Mouse (Mus musculus) layer of hippocampus, postnatal 14 days (tissue): ENCODE results near the gene Ager. TPM values are rescaled to one million over a fixed set of nuclear protein-coding genes. Genes with fewer than 3 reads are reported as not detected.

Experiments
- DNase-seq, 2 experiments: peaks; one replicate each; pipeline ENCODE4 v3.0.0; 2021 to 2022; ENCODE audit warnings: low spot score in 2 of 2, mixed read lengths in 1 of 2
- long read RNA-seq, 2 experiments: library from polyadenylated mRNA; stranded (forward); transcript quantifications; one replicate each; pipeline ENCODE4 v2.0.0; 2021
- total RNA-seq, 2 experiments: library from RNA; stranded (reverse); gene quantifications; 2 replicates each; pipeline ENCODE4 v1.2.3; 2021

Ager gene
- total RNA-seq: 1 to 10 TPM; 1.2 to 1.5 TPM
- long read RNA-seq, experiment 1: 0 reads
- long read RNA-seq, experiment 2, partial matches to known transcripts: 0 of 1 reads
- long read RNA-seq, experiment 2, other reads (novel, unspliced or antisense): 0 of 1 reads

DNA sequence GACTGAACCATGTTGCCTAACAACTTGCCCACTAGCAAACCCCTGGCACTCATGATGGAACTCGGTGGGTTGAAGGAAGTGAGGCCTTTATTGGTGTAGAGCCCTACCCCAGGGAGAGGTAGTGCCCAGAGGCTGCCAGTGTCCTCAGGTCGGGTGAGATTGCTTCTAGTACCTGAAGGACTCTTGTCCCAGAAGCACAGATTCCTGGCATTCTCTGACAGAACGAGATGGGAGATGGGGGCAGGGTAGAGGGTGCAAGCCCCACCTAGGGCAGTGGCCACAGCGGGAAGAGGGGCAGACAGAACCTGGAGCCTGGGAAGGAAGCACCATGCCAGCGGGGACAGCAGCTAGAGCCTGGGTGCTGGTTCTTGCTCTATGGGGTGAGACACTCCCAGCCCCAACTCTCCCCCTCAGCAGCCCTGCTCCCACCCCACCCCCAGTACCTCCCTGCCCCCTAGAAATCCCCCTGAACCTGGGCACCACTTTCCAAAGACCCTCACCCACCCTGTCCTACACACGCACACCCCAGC is at the start of gene Ager:
Gene Ager, plus strand, starts transcription at position 297 of the 530 bp plus-strand sequence.
- no peak for DNase-seq

DNA sequence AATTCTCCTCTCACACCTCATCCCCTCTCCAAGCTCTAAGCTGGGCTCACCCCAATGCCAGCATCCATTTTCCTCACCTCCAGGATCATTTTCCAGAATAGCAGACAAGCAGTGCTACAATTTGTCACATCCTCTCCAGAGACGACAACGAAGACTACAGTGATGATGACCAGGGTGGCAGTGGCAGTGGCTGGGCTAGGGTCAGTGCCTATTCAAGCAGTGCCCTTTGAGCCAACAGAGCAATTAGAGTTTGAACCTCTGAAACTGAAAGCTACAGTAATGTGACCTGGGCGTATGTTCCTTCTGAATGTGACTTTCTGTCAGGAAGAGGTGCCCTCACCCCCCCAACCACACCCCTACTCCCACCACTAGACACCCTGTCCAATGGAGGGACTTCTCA is 48.5 kb upstream of the Ager start:
- DNase-seq: no peak

GRCm38 (mm10) chr17:34549843-34550242 is 47.8 kb upstream of the Ager start:
- DNase-seq: no peak

GRCm38 (mm10) chr17:34555483-34555882 is 42.2 kb upstream of the Ager start:
- DNase-seq: peak; percentile 54 to 71

DNA sequence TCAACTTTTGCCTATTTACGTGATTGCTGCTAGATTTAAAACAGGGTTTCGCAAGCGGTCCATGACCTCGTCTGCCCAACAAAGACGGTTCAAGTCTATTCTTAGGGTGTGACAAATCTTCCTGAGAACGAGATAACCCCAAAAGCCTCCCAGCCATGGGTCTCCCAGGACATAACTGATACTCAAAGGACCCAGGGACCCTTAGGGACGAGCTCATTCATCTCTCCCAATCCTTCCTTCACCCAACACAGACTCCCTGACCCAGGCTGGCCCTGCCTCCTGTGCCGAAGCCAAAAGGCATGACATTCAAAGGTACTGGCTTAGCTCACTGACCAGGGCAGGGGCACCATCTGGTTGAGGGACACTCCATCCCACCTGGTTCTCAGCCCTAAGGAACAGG is 41.3 kb upstream of the Ager start:
- DNase-seq: no peak

DNA sequence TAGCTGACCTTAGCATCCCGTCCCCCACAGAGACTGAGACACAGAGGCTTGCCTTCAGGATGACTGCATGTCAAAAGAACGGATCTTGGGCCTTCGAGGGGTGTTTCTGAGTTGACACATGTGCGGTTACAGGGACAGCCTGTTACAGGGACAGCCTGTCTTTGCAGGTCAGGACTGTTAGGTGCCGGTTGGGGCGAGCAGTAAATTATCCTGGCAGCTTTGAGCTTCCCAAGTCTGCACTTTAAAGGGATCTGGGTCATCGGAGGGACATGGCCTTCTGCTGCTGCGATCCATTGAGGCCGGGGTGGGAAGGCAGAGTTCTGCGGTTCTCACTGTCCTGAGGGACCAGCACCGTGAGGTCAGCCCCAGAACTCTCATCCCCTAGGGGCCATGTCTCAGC is 40.3 kb upstream of the Ager start:
- no peak for DNase-seq

DNA sequence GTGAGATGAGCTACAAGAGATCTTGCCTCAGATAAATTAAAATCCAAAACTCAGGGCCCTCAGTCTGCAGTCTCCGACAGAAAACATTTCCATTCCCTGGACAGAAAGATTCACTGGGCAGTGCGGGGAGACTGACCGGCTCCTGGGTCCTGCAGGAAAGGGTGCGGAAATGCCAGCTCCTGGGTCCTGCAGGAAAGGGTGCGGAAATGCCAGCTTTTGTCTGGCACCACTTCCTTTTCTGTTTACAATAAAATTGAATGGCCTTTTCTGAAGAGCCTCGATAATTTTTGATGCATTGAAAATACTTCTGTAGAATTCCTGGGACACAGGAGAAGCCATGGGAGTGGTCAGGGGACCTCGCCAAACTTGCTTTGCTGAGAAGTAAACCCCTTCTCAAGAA is 38.5 kb upstream of the Ager start:
- no peak for DNase-seq

GRCm38 (mm10) chr17:34559895-34560294 is 37.8 kb upstream of the Ager start:
- DNase-seq: no peak

- no peak for DNase-seq
Measured at GRCm38 (mm10) chr17:34560438-34560837, 37.2 kb upstream of the Ager start.

GRCm38 (mm10) chr17:34561200-34561599 is 36.5 kb upstream of the Ager start:
- no peak for DNase-seq

DNA sequence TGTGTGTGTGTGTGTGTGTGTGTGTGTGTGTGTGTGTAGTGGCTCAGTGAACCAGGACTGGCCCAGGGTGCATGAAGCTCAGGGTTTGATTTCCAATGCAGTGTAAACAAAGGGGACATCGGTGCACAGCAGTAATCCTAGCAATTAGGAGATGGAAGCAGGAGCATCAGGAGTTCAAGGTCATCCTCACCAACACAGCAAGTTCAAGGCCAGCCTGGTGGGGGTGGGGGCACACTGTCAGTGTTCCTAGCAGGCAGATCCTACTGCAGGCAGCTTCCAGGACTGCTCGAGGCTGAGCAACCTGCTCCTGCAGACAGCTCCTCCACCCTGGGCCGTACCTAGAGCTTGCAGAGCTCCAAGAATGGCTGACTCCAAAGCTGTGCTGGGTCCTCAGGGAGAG is 35.1 kb upstream of the Ager start:
- no peak for DNase-seq

DNA sequence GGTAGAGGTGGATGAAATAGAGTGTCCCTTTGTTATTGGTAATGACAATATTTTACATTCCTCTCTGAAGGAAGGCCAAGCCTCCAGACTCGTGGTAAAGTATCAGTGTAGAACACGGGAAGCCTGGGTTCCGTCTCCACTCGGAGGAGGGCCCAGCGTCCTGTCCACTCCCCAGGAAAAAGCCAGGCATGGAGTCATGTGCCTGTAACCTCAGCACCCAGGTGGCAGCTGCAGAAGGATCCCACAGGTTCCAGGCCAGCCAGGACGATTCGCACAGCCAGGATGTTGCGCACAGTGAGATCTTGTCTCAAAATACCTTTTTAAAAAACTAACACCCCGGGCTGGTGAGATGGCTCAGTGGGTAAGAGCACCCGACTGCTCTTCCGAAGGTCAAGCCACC is 34.3 kb upstream of the Ager start:
- DNase-seq: no peak

GRCm38 (mm10) chr17:34564003-34564421 is 33.6 kb upstream of the Ager start, which contains the start of gene Notch4:
TSS of gene Notch4 (plus strand) at chr17:34564268.
- DNase-seq: no peak

DNA sequence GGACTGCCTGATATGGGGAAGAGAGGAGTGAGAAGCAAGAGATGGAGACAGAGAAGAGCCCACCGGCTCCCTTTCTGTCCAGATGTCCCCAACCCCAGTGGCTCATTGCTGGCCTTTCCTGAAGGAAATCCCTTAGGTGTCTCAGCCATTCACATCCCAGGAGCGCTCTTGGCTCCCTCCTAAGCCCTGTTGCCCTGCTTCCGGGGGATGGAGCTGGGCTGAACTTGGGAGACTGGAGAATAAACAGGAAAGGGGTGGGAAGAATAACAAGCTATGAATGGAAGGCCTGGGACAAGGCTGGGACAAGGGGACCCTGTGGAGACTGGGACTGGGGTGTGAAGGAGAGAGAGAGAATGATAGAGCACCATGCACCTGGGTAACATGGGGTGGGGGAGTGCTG is 32.9 kb upstream of the Ager start:
- DNase-seq: no peak

GRCm38 (mm10) chr17:34567311-34567710 is 30.4 kb upstream of the Ager start:
- DNase-seq: no peak

- DNase-seq: no peak
Measured at GRCm38 (mm10) chr17:34568421-34568820, 29.2 kb upstream of the Ager start.

GRCm38 (mm10) chr17:34569919-34570318 is 27.7 kb upstream of the Ager start:
- no peak for DNase-seq

DNA sequence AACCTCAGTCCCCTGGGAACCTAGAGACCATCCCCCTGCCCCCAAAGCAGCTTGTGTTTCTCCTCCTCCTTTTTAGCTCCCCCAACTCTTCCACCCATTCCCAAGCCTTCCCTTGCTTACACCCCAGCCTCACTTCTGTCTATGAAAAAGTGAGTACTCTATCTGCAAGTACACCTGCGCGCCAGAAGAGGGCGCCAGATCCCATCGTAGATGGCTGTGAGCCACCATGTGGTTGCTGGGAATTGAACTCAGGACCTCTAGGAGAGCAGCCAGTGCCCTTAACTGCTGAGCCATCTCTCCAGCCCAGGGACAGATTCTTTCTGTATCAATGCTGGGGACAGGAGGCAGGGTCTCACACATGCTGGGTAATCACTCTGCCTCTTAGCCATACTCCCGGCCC is 25.8 kb upstream of the Ager start:
- DNase-seq: no peak

DNA sequence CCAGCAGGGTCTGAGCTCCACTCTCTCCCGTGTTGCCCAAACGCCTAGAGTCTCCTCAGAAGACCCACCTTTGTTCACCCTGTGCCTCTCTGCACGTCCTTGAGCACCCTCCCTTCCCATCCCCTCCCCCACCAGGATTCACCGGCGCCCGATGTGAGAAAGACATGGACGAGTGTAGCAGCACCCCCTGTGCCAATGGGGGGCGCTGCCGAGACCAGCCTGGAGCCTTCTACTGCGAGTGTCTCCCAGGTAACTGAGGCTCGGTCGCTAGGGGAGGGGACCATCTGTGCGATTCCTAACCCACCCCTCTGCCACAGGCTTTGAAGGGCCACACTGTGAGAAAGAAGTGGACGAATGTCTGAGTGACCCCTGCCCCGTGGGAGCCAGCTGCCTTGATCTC is 25.3 kb upstream of the Ager start:
- no peak for DNase-seq

DNA sequence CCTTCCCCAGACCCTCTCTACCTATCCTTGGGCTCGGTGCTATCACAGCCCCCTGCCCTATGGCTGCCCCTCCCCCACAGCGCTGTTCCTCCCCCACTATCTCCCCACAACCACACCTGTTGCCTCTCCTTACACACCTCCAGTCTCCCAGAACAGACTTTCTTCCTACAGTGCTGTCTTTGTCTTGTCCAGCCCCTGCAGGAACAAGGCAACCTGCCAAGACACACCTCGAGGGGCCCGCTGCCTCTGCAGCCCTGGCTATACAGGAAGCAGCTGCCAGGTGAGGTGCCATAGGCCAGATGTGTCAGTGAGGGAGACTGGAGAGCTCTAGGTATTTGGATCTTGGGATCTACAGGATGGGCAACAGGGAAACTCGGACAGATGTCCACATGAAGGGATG is 21.1 kb upstream of the Ager start:
- no peak for DNase-seq

GRCm38 (mm10) chr17:34578070-34578469 is 19.6 kb upstream of the Ager start:
- no peak for DNase-seq

GRCm38 (mm10) chr17:34582528-34582927 is 15.1 kb upstream of the Ager start:
- DNase-seq: no peak

GRCm38 (mm10) chr17:34583397-34583796 is 14.3 kb upstream of the Ager start:
- DNase-seq: no peak

- DNase-seq: no peak
Measured at GRCm38 (mm10) chr17:34583819-34584218, 13.8 kb upstream of the Ager start.
